Mouse (Mus musculus) ES-CJ7 (cell line): ENCODE measurements around the gene Chst3.
A peak's percentile ranks its signal among the peaks of the same experiment; 100 is the strongest.
"Not testable (repeated sequence)": the region's sequence is repeated elsewhere in the genome, so short reads cannot be mapped to it uniquely, and the experiment has no call there.

Experiments used
- DNase-seq: peaks from one replicate; pipeline ENCODE4 v3.0.0; 2011; ENCODE audit warnings: low read depth, low spot score

The Chst3 gene

DNA sequence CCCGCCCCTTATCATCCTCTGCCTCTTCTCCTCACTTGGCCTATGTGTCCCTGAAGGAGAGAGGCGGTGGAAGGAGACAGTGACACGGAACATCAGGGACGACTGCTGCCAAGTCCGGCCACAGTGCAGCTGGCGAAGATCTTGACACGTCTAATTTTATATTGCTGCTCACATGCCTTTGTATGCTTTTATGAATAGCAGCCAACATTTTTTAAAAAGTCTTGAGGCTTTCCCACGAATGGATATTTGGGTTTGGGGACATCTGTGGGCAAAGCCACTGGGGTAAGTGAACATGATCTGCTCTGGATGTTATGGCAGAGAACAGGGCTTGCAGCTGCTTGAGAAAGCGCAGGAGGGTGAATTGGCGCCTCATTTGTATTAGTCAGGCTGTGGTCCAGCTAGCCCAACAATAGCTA lies 21.6 kb downstream of the Chst3 start:
- no peak for DNase-seq

DNA sequence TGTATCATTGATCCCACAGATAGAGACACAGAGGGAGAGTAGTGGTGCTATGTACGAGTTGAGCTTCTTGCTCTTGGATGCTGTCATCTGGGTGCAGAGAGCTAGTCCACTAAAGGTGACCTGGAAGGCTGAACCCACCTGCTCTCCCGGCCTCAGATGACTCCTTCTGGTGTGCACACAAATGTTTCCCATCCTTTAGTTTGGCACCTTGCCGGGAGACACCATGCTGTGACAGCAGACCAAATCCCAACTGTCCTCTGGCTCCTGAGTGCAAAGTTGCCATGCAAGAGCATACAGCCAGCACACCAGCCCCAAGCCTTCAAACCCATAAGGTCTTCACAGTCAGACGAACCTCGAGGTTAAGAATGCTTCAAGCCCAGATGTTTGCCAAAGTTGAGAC lies 22.1 kb downstream of the Chst3 start:
- DNase-seq, result no peak

DNA sequence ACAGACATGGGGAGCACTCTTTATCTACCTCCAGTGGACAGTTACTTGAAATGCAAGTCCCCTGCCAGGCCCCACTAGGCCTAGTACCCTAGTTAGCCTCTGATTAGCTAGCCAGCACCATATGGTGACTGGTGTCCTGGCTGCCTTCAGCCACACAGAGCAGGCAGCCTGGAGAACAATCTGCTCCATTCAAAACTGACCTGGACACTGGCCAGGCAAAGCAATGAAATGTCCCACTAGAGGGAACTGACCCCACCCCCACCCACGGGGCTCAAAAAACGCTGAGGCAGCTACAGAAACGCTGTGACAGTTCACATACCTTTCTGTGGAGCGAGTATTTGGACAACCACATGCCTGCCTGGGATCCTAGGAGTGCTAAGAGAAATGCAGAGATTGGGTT lies 24.0 kb downstream of the Chst3 start:
- DNase-seq, result no peak

DNA sequence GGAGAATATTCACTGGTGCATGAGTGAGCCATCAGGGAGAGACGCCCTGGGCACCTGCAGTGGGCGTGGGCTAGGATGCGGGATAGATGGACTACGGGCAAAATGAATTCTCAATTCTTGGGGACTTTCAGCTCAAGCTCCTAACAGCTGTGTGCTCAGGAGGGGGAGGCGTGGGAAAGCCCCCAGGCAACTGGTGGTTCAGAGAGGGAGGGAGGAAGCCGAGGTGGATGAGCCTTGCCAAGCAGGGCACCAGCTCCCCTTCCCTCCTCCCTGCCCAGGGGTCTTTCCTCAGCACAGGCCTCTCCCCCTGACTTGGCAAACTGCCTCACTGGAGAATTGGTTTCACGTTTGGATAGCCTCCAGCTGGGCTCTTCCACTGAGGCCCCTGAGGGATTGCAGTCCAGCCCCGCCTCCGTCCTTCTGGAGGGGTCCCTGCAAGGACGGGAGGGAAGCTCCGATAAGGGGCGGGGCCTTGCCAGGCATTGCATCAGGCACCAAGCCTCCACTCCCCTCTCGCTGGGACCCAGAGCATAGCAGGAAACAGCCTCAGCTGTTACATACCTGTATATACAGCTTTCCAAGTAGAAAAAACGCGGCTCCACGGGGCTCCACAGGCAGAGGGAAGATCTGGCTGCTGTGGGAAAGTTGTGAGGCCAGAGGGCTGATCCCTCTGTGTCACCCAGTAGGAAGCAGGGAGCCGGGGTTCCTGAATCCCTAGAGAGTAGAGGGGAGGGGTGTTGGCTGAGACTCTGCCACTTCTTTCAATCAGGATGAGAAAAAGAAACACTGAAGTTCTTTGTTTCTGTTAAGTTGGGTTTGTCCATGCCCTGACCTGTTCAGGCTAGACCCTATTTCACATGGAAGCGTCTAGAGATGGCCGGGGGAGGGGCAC lies 25.3 kb downstream of the Chst3 start:
- peak; percentile 69 for DNase-seq

DNA sequence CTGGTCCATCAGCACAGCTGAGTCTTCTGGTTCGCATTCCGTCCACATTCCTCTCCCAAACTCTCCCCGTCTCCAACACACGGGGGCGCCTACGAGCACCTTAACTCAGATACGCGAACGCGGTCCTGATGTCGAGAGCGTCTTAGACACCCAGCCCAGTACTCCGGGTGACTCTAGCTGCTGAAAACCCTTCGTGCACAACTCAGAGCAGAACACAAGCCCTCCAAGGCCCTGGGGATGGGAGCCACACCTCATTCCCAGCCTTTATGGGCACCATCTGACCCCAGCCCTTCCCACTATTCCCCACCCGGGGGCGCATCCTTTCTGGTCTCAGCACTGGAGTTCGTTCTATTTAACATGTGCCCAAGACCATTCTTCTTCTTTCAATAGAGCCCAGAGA lies 27.3 kb downstream of the Chst3 start:
- peak; percentile 89 for DNase-seq

DNA sequence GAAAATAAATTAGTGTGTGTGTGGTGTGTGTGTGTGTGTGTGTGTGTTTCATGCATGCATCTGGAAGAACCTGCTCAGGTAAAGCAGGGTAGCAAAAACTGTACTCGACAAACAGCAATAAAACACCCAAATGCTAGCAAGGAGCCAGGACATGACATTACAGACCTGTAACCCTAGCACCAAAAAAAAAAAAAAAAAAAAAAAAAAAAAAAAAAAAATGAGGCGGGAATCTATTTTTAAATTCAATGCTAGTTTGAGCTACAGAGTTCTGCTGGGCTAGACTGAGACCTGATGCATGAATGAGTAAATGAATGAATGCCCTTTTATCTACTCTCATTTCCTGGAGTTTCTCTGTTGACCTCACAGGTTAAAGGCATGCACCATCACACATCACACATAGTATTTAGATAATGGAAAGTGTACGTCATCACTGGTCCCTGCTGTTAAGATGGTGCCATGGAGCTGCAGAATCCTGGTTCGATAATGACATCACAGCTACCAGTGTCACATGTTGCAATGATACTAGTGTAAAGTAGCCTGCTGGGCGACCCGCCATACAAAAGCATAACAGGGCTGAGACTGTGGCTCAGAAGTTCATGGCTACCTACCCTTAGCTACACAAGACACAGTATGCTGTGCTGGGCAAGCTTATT lies 29.4 kb downstream of the Chst3 start:
- no peak for DNase-seq

DNA sequence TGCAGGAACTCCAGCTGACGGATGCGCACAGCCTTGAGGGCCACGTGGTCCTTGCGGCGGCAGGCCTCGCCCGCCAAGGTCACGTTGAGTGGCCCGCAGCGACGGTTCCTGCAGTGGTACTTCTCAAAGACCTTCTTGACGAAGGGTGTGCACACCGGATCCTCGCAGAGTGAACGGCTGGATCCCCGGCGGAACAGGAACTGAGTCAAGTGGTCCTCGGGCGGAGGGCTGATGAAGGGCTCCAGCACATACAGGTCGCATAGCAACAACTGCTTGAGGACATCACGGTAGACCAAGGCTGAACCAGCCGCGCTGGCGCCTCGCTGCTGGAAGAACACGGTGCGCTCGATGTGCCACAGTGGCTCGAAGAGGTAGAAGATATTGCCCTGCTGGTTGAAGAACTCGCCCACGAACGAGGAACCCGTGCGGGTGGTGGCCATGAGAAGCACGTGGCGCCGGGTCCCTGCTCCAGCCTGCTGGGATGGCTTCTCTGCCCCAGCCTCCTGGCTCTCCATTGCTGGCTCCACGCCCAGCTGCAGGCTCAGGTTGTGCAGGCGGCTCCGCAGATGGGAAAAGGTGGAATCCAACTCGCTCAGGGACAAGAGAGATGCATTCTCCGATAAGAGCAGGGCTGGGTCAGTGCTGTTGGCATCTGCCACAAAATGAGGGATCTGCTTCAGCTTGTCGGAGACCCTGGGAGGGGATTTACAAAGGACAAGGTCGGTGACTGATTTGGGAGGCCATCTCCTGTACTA lies 32.7 kb downstream of the Chst3 start:
- peak; percentile 63 for DNase-seq

DNA sequence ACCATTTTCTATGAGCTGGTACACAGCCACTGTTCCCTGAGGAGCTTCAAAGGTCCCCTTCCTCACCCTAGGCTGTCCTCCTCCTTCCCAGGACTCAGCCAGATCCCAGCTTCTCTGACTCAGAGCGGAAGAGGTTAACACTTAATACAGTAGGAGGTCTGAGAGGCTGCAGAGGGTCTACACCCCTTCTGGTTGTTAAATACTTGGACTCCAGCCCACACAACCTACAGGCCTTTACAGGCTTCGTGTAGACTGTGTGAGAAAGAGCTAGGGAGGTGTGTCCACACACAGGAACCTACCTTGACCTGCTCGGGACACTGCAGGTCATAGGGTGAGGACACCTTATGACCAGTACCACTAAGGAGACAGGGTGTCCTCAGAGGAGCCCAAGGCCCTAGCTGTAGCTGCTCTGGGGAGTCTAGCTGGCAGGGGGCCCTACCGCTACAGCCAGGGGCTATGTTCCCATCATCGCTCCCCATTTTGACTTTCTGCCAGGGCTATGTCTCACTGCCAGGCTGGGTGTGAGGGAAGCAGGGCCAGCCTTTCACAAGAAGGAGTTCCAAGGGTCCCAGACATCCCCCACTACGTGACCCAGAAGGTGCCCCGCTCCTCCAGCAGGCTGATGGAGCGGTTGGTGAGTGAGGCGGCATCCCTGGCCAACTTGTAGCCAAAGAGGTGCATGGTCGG lies 33.9 kb downstream of the Chst3 start:
- no peak for DNase-seq

DNA sequence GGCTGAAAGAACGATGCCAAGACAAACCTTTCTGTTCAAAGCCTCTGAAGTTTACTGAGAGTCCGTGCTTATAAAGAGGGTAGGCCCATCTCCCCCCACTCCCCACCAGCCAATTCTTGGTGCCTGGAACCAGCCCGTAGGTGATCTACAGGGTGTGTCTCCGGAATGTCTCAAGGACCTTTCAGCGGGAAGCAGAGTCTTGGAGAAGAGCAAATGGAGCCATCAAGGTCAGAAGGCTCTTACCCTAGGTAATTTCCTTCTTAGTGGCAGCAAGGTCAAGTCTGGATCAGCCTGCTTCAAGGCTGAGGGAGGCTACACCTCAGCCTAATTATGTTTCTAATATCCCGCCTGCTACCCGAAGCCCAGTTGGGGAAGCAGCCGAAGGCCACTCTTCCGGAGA lies 43.8 kb downstream of the Chst3 start:
- DNase-seq, result peak; percentile 82

DNA sequence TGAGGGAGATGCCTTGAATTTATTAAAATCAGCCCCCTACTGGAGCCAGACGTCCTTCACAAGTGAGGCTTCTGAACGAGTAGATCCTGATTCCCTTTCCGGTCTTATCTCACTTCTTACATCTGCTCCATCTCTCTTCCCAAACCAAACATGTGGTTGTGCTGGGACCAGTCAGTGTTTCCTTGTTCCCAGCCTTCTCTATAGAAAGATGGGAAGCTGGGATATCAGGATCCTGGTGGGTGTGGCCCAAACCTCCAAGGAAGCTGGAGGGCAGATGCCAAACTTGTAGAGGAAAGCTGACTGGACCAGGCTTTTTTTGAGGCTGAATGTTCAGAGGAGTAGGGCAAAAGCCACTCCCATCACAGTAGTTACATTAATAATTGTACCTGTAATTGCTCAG lies 44.6 kb downstream of the Chst3 start:
- DNase-seq, result no peak

DNA sequence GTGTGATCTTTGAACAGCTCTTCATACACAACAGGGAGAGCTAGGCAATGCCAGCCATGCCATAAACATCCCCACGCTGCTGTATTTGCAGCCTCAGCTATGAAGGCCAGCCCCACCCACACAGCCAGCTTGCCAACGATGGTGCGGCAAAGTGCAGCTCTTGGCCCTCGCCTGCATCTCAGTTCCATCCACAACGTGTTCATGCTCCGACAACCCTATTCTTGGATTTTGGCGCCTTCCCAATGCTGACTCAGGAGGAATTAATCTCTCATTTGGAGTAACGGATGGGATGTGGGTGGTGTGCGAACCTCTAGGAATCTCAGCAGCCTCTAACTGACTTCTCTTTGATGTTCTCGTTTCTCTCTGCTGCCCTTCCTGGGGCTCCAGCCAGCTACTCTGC lies 46.0 kb downstream of the Chst3 start:
- DNase-seq, result no peak

DNA sequence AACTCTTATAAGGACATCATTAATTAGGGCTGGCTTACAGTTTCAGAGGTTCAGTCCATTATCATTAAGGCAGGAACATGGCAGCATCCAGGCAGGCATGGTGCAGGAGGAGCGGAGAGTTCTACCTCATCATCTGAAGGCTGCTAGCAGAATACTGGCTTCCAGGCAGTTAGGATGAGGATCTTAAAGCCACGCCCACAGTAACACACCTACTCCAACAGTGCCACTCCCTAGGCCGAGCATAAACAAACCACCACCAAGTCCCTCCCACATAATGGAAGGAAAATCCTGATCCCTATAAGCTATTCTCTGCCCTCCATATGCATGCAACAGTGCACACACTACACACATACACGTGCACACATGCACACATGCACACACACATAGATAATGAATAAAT lies 46.8 kb downstream of the Chst3 start:
- no peak for DNase-seq

DNA sequence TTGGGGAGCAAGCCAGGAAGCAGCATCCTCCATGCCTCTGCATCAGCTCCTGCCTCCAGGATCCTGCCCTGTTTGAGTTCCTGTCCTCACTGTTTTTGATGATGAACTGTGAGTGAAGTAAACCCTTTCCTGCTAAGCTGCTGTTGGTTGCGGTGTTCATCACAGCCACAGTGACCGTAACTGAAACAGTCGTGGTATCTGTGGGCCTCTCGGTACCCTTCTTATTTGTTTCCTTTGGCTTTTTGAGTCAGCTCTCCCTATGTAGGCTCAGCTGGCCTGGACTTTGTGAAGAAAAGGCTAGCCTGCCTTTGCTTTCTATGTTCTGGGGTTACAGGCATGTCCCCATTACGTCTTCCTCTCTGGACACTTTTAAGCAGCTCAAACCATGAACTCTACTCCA lies 47.7 kb downstream of the Chst3 start:
- no peak for DNase-seq

DNA sequence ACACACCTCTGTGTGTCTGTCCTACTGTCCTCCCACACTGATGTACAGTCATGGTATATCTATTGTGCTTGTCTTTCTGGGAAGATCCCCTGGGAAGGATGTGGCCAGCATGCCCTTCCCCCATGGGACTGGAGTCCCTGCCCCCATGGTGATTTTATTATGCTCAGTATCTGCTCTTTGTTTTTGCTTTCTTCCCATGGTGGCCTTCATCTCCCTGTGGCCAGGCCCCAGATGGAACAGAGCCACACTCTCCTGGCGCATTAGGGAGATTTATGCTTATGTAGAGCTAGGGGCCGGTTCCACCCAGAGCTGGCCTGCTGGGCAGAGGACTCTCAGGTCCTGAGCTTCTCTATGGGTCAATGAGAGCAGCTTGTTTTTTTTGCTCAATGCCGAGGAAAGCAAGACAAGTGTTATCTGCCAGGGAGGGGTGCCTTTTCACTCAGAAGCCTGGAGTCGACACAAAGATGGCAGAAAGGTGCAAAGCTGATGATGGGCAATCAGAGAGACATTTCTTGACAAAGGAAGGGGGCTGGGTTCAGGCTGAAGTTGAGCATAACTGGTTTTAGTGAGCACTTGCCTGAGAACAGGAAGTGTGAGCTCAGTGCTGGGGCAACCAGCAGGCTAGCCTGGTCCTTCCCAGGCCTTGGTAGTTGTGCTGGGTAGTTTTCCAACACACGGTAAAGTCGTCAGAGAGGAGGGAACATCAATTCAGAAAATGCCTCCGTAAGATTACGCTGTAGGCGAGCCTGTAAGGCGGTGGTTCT lies 48.6 kb downstream of the Chst3 start:
- peak; percentile 68 for DNase-seq

DNA sequence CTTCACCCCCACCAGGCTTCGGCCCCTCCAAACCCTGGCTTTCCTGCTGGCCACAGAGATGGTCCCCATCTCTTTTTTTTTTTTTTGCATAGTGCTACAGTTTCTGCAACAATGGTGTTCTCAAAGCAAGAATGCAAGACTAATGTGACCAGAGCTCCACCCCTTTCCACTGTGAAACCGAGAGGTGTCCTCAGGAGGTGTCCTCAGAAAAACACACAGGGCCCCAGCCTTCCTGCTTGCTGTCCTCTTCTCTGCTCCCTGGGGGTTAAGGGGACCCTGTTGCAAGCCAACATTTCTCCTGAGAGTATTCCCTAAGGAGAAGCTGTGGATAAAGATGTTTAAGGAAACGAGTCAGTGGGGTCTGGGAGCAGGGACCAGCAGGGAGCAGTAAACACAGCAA lies 50.1 kb downstream of the Chst3 start:
- DNase-seq, result no peak

DNA sequence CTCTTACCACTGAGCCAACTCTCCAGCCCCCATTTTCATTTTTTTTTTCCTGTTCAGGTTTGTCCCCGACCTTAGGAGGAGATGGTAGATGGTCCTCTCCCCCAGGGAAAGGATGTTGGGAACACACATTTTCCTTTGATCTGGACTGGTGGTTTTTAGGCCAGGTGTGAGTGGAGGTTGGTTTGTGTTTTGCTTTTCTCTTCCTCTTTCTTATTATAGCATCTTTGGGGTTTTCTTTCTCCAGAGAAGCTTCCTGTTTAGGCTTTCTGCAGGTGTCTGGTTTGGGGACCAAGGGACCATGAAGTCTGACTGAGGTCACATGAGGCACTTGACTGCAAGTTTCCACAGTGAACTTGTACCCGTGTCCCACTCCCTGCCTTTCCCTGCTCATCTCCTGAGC lies 50.8 kb downstream of the Chst3 start:
- DNase-seq, result no peak

DNA sequence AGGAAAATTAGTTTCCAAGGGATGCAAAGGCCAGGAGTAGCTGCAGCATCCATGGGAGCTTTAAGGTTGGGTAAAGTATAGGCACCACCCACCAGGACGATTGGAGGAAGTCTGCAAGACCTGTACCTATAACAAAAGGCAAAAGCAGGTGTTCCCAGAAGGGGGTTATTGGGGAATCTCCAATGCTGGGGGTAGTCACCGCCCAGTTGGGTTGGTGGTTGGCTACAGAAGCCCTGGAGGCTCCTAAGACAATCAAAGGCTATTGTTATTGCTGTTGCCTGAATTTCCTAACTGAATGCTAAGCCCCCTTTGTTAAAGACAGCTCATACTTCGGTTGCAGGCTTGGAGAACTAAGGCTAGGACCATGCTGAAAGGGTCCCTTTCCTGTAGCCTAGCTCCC lies 53.0 kb downstream of the Chst3 start:
- DNase-seq, result peak; percentile 86

DNA sequence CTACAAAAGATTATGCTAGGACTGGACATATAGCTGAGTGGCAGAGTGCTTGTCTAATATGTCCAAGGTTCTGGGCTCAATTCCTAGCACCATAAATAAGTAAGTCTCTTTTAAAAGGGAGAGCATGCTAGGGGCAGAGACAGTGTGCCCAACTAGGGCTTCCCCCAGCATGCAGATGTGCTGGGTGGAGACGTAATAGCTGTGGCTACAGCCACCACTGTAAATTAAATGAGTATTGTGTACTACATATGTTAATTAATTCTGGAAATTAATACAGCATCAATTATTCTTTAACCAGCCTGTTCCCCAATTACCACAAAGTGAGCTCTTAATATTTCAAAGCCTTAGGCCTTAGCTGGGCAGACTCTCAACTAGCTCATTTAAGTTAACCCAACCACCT lies 54.2 kb downstream of the Chst3 start:
- no peak for DNase-seq

DNA sequence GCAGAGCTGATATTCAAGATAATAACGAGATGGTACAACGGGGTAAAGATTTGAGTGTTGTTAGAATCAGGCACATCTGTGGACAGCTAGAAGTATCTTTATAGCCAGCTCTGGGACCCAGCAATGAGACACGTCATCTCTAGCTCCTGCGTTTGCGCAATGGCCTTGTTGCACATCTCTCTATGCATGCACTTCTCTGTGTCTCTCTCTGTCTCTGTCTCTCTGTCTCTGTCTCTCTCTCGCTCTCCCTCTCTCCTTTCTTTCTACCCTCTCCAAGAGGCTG lies 56.1 kb downstream of the Chst3 start:
- no peak for DNase-seq

DNA sequence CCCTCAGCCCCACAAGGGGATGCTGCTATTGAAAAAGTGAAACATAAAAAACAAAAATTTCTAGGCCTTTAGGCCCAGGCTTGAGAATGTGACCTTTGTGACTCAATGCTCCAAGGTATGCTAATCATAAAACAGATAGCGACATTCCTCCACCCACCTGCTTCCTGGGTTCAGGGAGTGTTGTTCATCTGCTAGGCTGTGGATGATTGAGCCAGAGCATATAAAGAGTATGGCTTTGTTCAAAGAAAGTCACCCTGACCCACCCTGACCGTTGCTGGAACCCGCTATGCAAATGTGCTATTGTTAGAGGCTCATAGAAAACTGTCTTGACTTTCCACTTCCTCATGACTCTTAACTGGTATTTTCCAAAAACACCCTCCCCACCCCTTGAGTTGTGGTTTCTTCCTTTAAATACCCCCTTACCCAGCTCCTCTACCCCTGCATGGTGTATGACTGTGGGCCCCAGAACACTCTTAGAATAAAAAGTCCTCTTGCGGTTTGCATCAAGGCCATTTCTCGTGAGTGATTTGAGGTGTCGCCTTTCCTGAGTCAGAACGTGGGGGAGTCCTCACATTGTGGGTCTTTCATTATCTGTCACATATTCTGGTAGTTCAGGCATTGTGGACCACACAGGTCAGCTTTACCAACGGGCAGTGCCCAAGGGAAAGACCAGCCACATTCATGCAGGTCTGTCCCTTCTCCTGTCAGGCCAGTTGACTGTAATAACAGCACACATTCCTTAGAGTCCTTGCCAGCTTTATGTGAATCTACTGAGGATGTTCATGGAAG lies 56.7 kb downstream of the Chst3 start:
- peak; percentile 48 for DNase-seq

DNA sequence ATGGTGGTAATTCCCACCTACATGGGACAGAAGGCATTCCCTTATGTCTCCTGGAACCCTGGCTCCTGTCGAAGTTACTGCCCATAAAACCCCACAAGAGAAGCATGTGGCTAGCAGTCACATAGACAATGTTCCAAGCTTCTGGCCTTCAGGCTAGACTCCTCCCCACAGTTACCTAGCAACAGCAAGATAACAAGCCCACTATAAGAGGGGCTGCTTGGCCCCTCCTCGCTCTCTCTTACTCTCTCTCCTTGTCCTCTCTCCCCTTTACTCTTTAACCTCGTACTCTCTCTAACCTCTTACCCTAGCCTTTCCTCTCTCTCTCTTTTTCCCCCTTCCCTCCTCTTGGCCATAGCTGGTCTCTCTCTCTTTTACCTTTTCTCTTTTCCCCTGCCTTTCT lies 57.7 kb downstream of the Chst3 start:
- not testable (repeated sequence) for DNase-seq
